Mouse (Mus musculus): ENCODE data around the gene Gm10961. TPM values are rescaled to one million over a fixed set of nuclear protein-coding genes. Genes with fewer than 3 reads are reported as not detected.

Gene Gm10961
- polyA plus RNA-seq, 1 experiment from 2014 or later, result not detected

GRCm38 (mm10) chr3:107670500-107670899 is 39.4 kb downstream of the Gm10961 start:
- TF ChIP-seq CTCF (IDR thresholded peaks at IDR 0.05; ENCODE audit: low read depth) (no peak), EP300 (optimal IDR thresholded peaks at IDR 0.05) (no peak)
- peaks cover 49% of the 10 kb centered on the region for H3K36me3 ChIP-seq (ENCODE audit: control insufficient read depth, insufficient read depth, low read length)
- H3K27me3 ChIP-seq (ENCODE audit: control insufficient read depth, insufficient read depth, low read length), result no peaks in the 10 kb centered on the region
- no peaks in the 10 kb centered on the region for H3K9me3 ChIP-seq (ENCODE audit: control insufficient read depth, low read length)
- WGBS, result 57% methylated on average over 4 of the region's 4 CpGs
- no peak overlapping the region for H3K9ac ChIP-seq (ENCODE audit: low read length)
- no peak for DNase-seq (ENCODE audit: low spot score)
- H3K27ac ChIP-seq (replicated peaks), result no peak overlapping the region
- H3K4me1 ChIP-seq (replicated peaks; ENCODE audit: control insufficient read depth, insufficient read depth), result no peaks in the 10 kb centered on the region
- H3K4me2 ChIP-seq (replicated peaks; ENCODE audit: low read depth), result no peak overlapping the region
- ATAC-seq (ENCODE audit: low FRiP score, low TSS enrichment), result no peak
- H3K4me3 ChIP-seq (ENCODE audit: low read depth, low read length), result no peak overlapping the region

- no peaks in the 10 kb centered on the region for H3K27me3 ChIP-seq (ENCODE audit: control insufficient read depth, insufficient read depth, low read length)
- no peak for DNase-seq (ENCODE audit: low spot score)
- H3K9ac ChIP-seq (ENCODE audit: low read length), result no peak overlapping the region
- no peak for TF ChIP-seq EP300 (optimal IDR thresholded peaks at IDR 0.05)
- no peak for TF ChIP-seq CTCF (IDR thresholded peaks at IDR 0.05; ENCODE audit: low read depth)
- 82% methylated on average over 2 of the region's 2 CpGs for WGBS
- no peak overlapping the region for H3K4me3 ChIP-seq (ENCODE audit: low read depth, low read length)
- H3K4me2 ChIP-seq (replicated peaks; ENCODE audit: low read depth), result no peak overlapping the region
- no peak for ATAC-seq (ENCODE audit: low FRiP score, low TSS enrichment)
- peaks cover 42% of the 10 kb centered on the region for H3K36me3 ChIP-seq (ENCODE audit: control insufficient read depth, insufficient read depth, low read length)
- H3K9me3 ChIP-seq (ENCODE audit: control insufficient read depth, low read length), result no peaks in the 10 kb centered on the region
- H3K4me1 ChIP-seq (replicated peaks; ENCODE audit: control insufficient read depth, insufficient read depth), result no peaks in the 10 kb centered on the region
- H3K27ac ChIP-seq (replicated peaks), result no peak overlapping the region
Observed at GRCm38 (mm10) chr3:107671509-107671908, 40.4 kb downstream of the Gm10961 start.

DNA sequence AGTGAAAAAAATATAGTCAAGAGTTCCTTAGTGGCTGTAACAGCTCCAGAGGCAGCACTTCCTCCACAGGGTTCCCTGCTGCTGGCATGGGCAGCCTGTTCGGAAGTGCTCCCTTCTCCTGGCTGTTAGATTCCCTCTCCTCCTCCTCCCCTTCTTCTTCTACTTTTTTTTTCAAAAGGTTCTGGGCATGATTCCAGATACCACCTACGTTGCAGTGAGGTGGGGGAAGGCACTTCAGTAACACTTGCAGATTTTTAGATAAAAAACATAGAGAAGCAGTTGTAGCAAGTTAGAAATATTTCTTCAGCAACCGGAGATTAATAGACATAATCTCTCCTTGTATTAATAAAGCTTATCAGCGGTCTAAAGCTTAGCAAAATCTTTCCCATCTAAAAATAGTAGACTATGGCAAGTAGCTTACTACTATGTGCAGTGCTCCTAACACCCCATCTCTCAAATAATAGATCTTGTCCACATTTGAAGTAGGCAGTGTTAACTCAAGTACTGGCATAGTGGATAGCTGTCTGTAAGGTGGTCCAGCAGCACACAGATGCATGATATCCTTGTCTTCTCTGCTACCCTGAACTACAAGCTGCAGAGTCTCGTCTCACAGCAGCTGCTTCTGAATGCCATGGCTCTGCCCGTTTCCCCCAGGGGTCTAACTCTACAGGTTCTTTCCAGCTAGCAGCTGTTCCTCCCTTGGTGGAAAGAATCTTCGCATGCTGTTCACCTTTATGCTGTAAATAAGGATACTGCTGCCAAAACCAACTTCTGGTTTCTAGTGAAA is 49.9 kb downstream of the Gm10961 start:
- TF ChIP-seq CTCF (IDR thresholded peaks at IDR 0.05; ENCODE audit: low read depth) (no peak), EP300 (optimal IDR thresholded peaks at IDR 0.05) (no peak)
- Histone ChIP-seq H3K9me3 (ENCODE audit: control insufficient read depth, low read length) (no peaks in the 10 kb centered on the region), H3K4me1 (replicated peaks; ENCODE audit: control insufficient read depth, insufficient read depth) (no peaks in the 10 kb centered on the region), H3K4me3 (ENCODE audit: low read depth, low read length) (no peak overlapping the region), H3K4me2 (replicated peaks; ENCODE audit: low read depth) (no peak overlapping the region), H3K27me3 (ENCODE audit: control insufficient read depth, insufficient read depth, low read length) (no peaks in the 10 kb centered on the region), H3K36me3 (ENCODE audit: control insufficient read depth, insufficient read depth, low read length) (no peaks in the 10 kb centered on the region; the same call in 1 of the 2 replicates), H3K27ac (replicated peaks) (peak overlapping the region; percentile 30; the same call in 1 of the 2 replicates), H3K9ac (ENCODE audit: low read length) (no peak overlapping the region)
- ATAC-seq (ENCODE audit: low FRiP score, low TSS enrichment) (0 out of 2 replicates have a peak, but pooled peaks have one; percentile 15), DNase-seq (ENCODE audit: low spot score) (peak; percentile 26)
- WGBS, result 14% methylated on average over 7 of the region's 7 CpGs

Other genes with a start within 250 kb of the Gm10961 start
- 0.12 and 0.17 TPM in 2 replicates for gene Kcnc4, start 171.8 kb upstream of the Gm10961 start, polyA plus RNA-seq (2015; fragmentation: Nextera tagmentation; extraction: Ambion mirVana)
- gene Slc6a17, start 113.3 kb upstream of the Gm10961 start, polyA plus RNA-seq (2015; fragmentation: Nextera tagmentation; extraction: Ambion mirVana), result 1.7 and 2.1 TPM in 2 replicates
- not detected in 2 replicates for gene Ubl4b, start 76.2 kb upstream of the Gm10961 start, polyA plus RNA-seq (2015; fragmentation: Nextera tagmentation; extraction: Ambion mirVana)
- gene Alx3, start 36.3 kb upstream of the Gm10961 start, polyA plus RNA-seq (2015; fragmentation: Nextera tagmentation; extraction: Ambion mirVana), result not detected in 2 replicates
- gene Strip1, start 372 bp downstream of the Gm10961 start, polyA plus RNA-seq (2015; fragmentation: Nextera tagmentation; extraction: Ambion mirVana), result 25.4 and 26.1 TPM in 2 replicates
- gene Ahcyl1, start 65.2 kb downstream of the Gm10961 start, polyA plus RNA-seq (2015; fragmentation: Nextera tagmentation; extraction: Ambion mirVana), result 39.8 and 41.4 TPM in 2 replicates
- 13.1 and 14.7 TPM in 2 replicates for gene Csf1, start 129.1 kb downstream of the Gm10961 start, polyA plus RNA-seq (2015; fragmentation: Nextera tagmentation; extraction: Ambion mirVana)
- gene Eps8l3, start 245.9 kb downstream of the Gm10961 start, polyA plus RNA-seq (2015; fragmentation: Nextera tagmentation; extraction: Ambion mirVana), result 29.2 and 29.8 TPM in 2 replicates

Data from stomach, postnatal 0 days (tissue).